In genomic region chr9:43221643-43222428, GRCm38 (mm10) we compare ENCODE assay signal across 8 mouse cellular contexts. TPM values are rescaled to one million over a fixed set of nuclear protein-coding genes. Genes with fewer than 3 reads are reported as not detected.
DNase-seq lines count a peak whose midpoint lies in the region; ATAC-seq lines count a peak whose summit lies in the region.

No protein-coding gene starts in this region.

- no peak overlapping the region for H3K4me3 ChIP-seq in intestine, embryonic 15.5 days (replicated peaks)
- no peak overlapping the region for H3K4me3 ChIP-seq in midbrain, embryonic 14.5 days (replicated peaks; ENCODE audit: low read depth, low read length)

- peaks cover 9% of the 10 kb centered on the region; the same call in 1 of the 2 replicates for H3K36me3 ChIP-seq in intestine, embryonic 15.5 days
- no peaks in the 10 kb centered on the region for H3K36me3 ChIP-seq in midbrain, embryonic 14.5 days (ENCODE audit: control insufficient read depth, insufficient read depth, low read length)

- 40% methylated on average over 18 of the region's 18 CpGs for WGBS in intestine, embryonic 15.5 days
- WGBS in midbrain, embryonic 14.5 days, result 33% methylated on average over 18 of the region's 18 CpGs

- no peak overlapping the region for H3K9ac ChIP-seq in intestine, embryonic 15.5 days
- H3K9ac ChIP-seq in midbrain, embryonic 14.5 days (replicated peaks; ENCODE audit: low read length), result no peak overlapping the region

- peak overlapping the region; percentile 19; the same call in 1 of the 2 replicates for H3K27ac ChIP-seq in intestine, embryonic 15.5 days
- H3K27ac ChIP-seq in midbrain, embryonic 14.5 days (replicated peaks; ENCODE audit: low read depth, low read length), result no peak overlapping the region

- intact Hi-C loops in left cerebral cortex, postnatal 4 days (cut with DNase I), result loop anchor here (2.0 kb wide), 1 partner anchor 63 kb away; no protein-coding TSS in a partner anchor

- no peaks in the 10 kb centered on the region for H3K9me3 ChIP-seq in intestine, embryonic 15.5 days
- no peaks in the 10 kb centered on the region for H3K9me3 ChIP-seq in midbrain, embryonic 14.5 days (ENCODE audit: control insufficient read depth, low read length)

- H3K4me2 ChIP-seq in intestine, embryonic 15.5 days (replicated peaks), result no peak overlapping the region
- no peak overlapping the region for H3K4me2 ChIP-seq in midbrain, embryonic 14.5 days (ENCODE audit: low read length)

- H3K4me1 ChIP-seq in intestine, embryonic 15.5 days (replicated peaks), result peaks cover 23% of the 10 kb centered on the region
- no peaks in the 10 kb centered on the region for H3K4me1 ChIP-seq in midbrain, embryonic 14.5 days (ENCODE audit: control insufficient read depth, insufficient read depth, low read length)

- peak; percentile 57; the same call in 1 of the 2 replicates for ATAC-seq in intestine, embryonic 15.5 days
- 0 out of 2 replicates have a peak, but pooled peaks have one; percentile 31 for ATAC-seq in midbrain, embryonic 14.5 days (ENCODE audit: low FRiP score, low TSS enrichment)

- DNase-seq in adrenal gland, adult (ENCODE audit: inconsistent age in 2 of 2, low spot score in 1 of 2), result peak; percentile 77 to 94
- no peak for DNase-seq in adrenal gland, adult 8-10 months
- DNase-seq in cerebellum, postnatal 4 days (ENCODE audit: low spot score in 2 of 2), result peak; percentile 90 to 91
- peak; percentile 87 to 93 for DNase-seq in frontal cortex, postnatal 36 days (ENCODE audit: low spot score in 2 of 2)
- peak; percentile 85 for DNase-seq in left cerebral cortex, postnatal 4 days
- DNase-seq in midbrain, embryonic 14.5 days, result peak; percentile 94
- peak; percentile 33 to 59 for DNase-seq in spleen, postnatal 36 days (ENCODE audit: low spot score in 2 of 2)

- H3K27me3 ChIP-seq in intestine, embryonic 15.5 days (replicated peaks), result no peaks in the 10 kb centered on the region
- no peaks in the 10 kb centered on the region for H3K27me3 ChIP-seq in midbrain, embryonic 14.5 days (ENCODE audit: control insufficient read depth, insufficient read depth, low read length)

RNA-seq across cellular contexts. Expression of gene Pou2f3, which starts 11.7 kb away (rescaled TPM):
- total RNA-seq in adrenal gland, adult 8-10 months (2022), result under 1 TPM in 1 of 4 experiments, not detected in 3; 0.22 TPM
- polyA plus RNA-seq in intestine, embryonic 15.5 days (2015; fragmentation: Nextera tagmentation; extraction: Ambion mirVana), result 0.52 and 0.70 TPM in 2 replicates
- total RNA-seq in left cerebral cortex, postnatal 4 days (2021), result not detected
- 0.08 TPM in 1 of 2 replicates, not detected in the other for polyA plus RNA-seq in midbrain, embryonic 14.5 days (2014; fragmentation: Nextera tagmentation; extraction: Ambion mirVana)

RNA-seq across cellular contexts. Expression of gene Oaf, which starts 17.9 kb away (rescaled TPM):
- total RNA-seq in adrenal gland, adult 8-10 months (2022), result 10 to 100 TPM; 10.6 to 40.4 (median 26.8) TPM
- polyA plus RNA-seq in intestine, embryonic 15.5 days (2015; fragmentation: Nextera tagmentation; extraction: Ambion mirVana), result 56.8 and 61.0 TPM in 2 replicates
- total RNA-seq in left cerebral cortex, postnatal 4 days (2021), result 1 to 10 TPM; 3.6 to 4.1 TPM
- 2.3 and 7.9 TPM in 2 replicates for polyA plus RNA-seq in midbrain, embryonic 14.5 days (2014; fragmentation: Nextera tagmentation; extraction: Ambion mirVana)
